Mouse (Mus musculus) adrenal gland, postnatal 25 days (tissue): Measurements from ENCODE around the gene Plcxd2. TPM values are rescaled to one million over a fixed set of nuclear protein-coding genes. Genes with fewer than 3 reads are reported as not detected.

Source experiments
- DNase-seq: peaks from one replicate; pipeline ENCODE4 v3.0.0; 2021; ENCODE audit warnings: mixed read lengths
- long read RNA-seq: library from polyadenylated mRNA; stranded (forward); transcript quantifications from one replicate; pipeline ENCODE4 v2.0.0, GENCODE M21; 2021
- total RNA-seq: library from RNA; stranded (reverse); gene quantifications from 2 replicates; pipeline ENCODE4 v1.2.3, GENCODE M21; 2021

The Plcxd2 gene
- total RNA-seq, result 0.67 and 0.81 TPM in 2 replicates
- long read RNA-seq, full-length matches to known transcripts, result 4 of 16 reads
- long read RNA-seq, partial matches to known transcripts, result 1 of 16 reads
- long read RNA-seq, other reads (novel, unspliced or antisense), result 11 of 16 reads

GRCm38 (mm10) chr16:46010153-46010905 is at the start of gene Plcxd2:
Gene Plcxd2, minus strand, starts transcription at chr16:46010218.
- DNase-seq, result peak; percentile 94

- no peak for DNase-seq
Measured at GRCm38 (mm10) chr16:46046906-46047305, 36.9 kb upstream of the Plcxd2 start.

- no peak for DNase-seq
Measured at GRCm38 (mm10) chr16:46036261-46036660, 26.2 kb upstream of the Plcxd2 start.

GRCm38 (mm10) chr16:46033896-46034295 is 23.9 kb upstream of the Plcxd2 start:
- DNase-seq, result no peak

GRCm38 (mm10) chr16:46022958-46023491 is 13.0 kb upstream of the Plcxd2 start:
- DNase-seq, result no peak

GRCm38 (mm10) chr16:46022189-46022928 is 12.3 kb upstream of the Plcxd2 start:
- peak; percentile 30 for DNase-seq

- DNase-seq, result no peak
Measured at GRCm38 (mm10) chr16:46021302-46021701, 11.3 kb upstream of the Plcxd2 start.

- DNase-seq, result no peak
Measured at GRCm38 (mm10) chr16:46020396-46020795, 10.4 kb upstream of the Plcxd2 start.

GRCm38 (mm10) chr16:46019799-46020198 is 9.8 kb upstream of the Plcxd2 start:
- no peak for DNase-seq

- DNase-seq, result no peak
Measured at GRCm38 (mm10) chr16:46019359-46019758, 9.3 kb upstream of the Plcxd2 start.

GRCm38 (mm10) chr16:46011696-46012095 is 1.7 kb upstream of the Plcxd2 start:
- DNase-seq, result no peak

GRCm38 (mm10) chr16:46010906-46011220 is 845 bp upstream of the Plcxd2 start:
- DNase-seq, result peak; percentile 8

- no peak for DNase-seq
Measured at GRCm38 (mm10) chr16:46009717-46010116, 301 bp downstream of the Plcxd2 start.

- no peak for DNase-seq
Measured at GRCm38 (mm10) chr16:46008766-46009165, 1.3 kb downstream of the Plcxd2 start.

- DNase-seq, result no peak
Measured at GRCm38 (mm10) chr16:46008036-46008605, 1.9 kb downstream of the Plcxd2 start.

GRCm38 (mm10) chr16:46006261-46006660 is 3.8 kb downstream of the Plcxd2 start:
- DNase-seq, result no peak

- DNase-seq, result no peak
Measured at GRCm38 (mm10) chr16:46001550-46002166, 8.4 kb downstream of the Plcxd2 start.

GRCm38 (mm10) chr16:46000976-46001375 is 9.0 kb downstream of the Plcxd2 start:
- DNase-seq, result no peak

GRCm38 (mm10) chr16:45999374-46000191 is 10.4 kb downstream of the Plcxd2 start:
- DNase-seq, result no peak

GRCm38 (mm10) chr16:45998231-45998630 is 11.8 kb downstream of the Plcxd2 start:
- no peak for DNase-seq

GRCm38 (mm10) chr16:45990901-45991676 is 18.9 kb downstream of the Plcxd2 start:
- DNase-seq, result no peak
